Mouse (Mus musculus): Measurements from ENCODE around the gene Zfp771. TPM values are rescaled to one million over a fixed set of nuclear protein-coding genes. Genes with fewer than 3 reads are reported as not detected.

Gene Zfp771
- polyA plus RNA-seq, 1 experiment from 2014 or later, result 2.3 TPM

- Histone ChIP-seq H3K27ac (no peak overlapping the region), H3K4me3 (ENCODE audit: inconsistent target) (no peak overlapping the region), H3K79me2 (ENCODE audit: inconsistent target) (no peaks in the 10 kb centered on the region), H3K36me3 (ENCODE audit: inconsistent target) (no peaks in the 10 kb centered on the region)
- 48% methylated on average over 7 of the region's 7 CpGs for WGBS (ENCODE audit: missing documents)
Observed at GRCm38 (mm10) chr7:127213485-127213884, 30.6 kb upstream of the Zfp771 start.

GRCm38 (mm10) chr7:127213930-127214329, 30.1 kb upstream of the Zfp771 start:
- Histone ChIP-seq H3K79me2 (ENCODE audit: inconsistent target) (no peaks in the 10 kb centered on the region), H3K4me3 (ENCODE audit: inconsistent target) (no peak overlapping the region), H3K27ac (no peak overlapping the region), H3K36me3 (ENCODE audit: inconsistent target) (no peaks in the 10 kb centered on the region)
- WGBS (ENCODE audit: missing documents), result 87% methylated on average over 11 of the region's 12 CpGs

GRCm38 (mm10) chr7:127214521-127214920, 29.6 kb upstream of the Zfp771 start:
- WGBS (ENCODE audit: missing documents), result 91% methylated on average over 17 of the region's 21 CpGs
- H3K4me3 ChIP-seq (ENCODE audit: inconsistent target), result no peak overlapping the region
- no peak overlapping the region for H3K27ac ChIP-seq
- no peaks in the 10 kb centered on the region for H3K79me2 ChIP-seq (ENCODE audit: inconsistent target)
- H3K36me3 ChIP-seq (ENCODE audit: inconsistent target), result no peaks in the 10 kb centered on the region

DNA sequence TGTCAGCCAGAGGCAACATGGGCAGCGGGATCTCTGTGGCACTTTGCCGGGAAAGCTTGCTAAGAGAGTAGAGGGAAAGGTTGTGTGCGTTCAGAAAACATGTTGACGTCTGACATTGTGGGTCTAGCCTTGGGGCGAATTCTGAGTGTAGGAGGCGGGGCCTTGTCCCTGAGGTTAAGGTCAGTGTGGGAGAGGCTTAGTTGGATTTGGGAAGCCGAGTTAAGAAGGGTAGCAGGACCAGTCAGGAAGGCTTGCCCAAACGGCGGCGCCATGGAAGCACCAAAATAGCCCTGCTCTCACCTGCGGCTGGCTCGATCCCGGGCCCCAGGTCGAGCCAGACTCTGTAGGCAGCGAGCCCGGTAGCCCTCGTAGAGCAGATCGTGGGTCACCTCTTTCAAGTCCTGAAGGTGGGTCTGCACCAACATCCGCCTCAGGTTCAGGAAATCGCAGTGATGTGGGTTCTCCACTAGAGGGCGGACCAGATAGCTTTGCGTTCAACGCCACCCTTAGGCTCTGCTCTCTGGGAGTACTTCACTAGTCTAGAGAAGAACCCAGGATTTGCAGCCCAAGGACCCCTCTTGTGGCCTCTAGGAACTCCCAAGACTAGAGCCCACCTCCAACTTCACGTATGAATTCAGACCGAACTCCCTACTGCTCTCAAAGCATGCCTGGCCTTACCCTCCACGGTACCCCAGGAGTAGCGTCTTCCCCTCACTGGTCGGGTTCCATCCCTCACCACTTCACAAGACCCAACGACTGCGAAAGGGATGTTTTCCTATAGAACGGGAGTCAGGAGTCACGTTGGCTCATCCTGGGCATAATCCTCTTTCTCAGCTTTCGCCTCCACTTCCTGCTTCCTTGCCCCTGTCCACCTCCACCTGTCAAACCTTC, 28.8 kb upstream of the Zfp771 start:
- H3K4me3 ChIP-seq (ENCODE audit: inconsistent target), result no peak overlapping the region
- no peaks in the 10 kb centered on the region for H3K36me3 ChIP-seq (ENCODE audit: inconsistent target)
- no peak overlapping the region for H3K27ac ChIP-seq
- WGBS (ENCODE audit: missing documents), result 46% methylated on average over 33 of the region's 33 CpGs
- H3K79me2 ChIP-seq (ENCODE audit: inconsistent target), result no peaks in the 10 kb centered on the region

DNA sequence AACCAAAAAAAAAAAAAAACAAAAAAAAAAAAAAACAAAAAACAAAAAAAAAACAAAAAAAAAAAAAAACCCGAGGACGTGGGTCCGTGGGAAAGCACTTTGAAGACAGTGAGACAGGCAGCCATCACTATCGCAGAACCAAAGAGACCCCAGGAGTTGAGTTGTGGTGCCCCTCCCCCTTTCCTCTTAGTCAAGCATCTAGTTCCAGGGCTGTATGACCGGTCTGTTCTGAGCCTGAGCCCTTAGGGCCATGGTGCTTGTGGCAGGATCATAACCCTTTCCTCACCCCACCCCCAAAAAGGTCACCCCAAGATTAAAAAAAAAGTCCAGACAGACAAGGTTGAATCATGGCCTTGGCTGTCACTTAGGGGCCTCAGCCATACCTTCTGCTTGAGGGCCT, 27.8 kb upstream of the Zfp771 start:
- Histone ChIP-seq H3K4me3 (ENCODE audit: inconsistent target) (no peak overlapping the region), H3K79me2 (ENCODE audit: inconsistent target) (no peaks in the 10 kb centered on the region), H3K36me3 (ENCODE audit: inconsistent target) (no peaks in the 10 kb centered on the region), H3K27ac (no peak overlapping the region)
- 82% methylated on average over 5 of the region's 5 CpGs for WGBS (ENCODE audit: missing documents)

DNA sequence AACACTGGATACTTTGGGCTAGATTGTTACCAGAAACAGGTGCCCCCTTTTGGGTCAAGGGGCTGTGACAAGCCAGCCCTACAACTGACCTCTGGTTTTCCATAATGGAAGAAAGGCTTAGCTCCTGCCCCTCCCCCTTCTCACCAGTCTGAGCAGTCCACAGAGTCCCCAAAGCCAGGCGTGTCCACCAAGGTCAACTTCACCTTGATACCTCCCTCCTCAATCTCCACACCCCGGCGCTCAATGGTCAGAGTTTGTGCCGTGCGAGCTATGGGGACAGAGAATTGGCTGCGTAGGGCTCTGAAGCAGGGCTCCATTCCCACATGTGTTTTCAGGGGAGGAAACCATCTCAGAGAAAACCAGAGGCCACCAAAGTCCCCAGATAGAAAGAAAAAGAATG, 26.6 kb upstream of the Zfp771 start:
- no peaks in the 10 kb centered on the region for H3K79me2 ChIP-seq (ENCODE audit: inconsistent target)
- WGBS (ENCODE audit: missing documents), result 74% methylated on average over 6 of the region's 6 CpGs
- no peak overlapping the region for H3K27ac ChIP-seq
- H3K4me3 ChIP-seq (ENCODE audit: inconsistent target), result no peak overlapping the region
- H3K36me3 ChIP-seq (ENCODE audit: inconsistent target), result no peaks in the 10 kb centered on the region

DNA sequence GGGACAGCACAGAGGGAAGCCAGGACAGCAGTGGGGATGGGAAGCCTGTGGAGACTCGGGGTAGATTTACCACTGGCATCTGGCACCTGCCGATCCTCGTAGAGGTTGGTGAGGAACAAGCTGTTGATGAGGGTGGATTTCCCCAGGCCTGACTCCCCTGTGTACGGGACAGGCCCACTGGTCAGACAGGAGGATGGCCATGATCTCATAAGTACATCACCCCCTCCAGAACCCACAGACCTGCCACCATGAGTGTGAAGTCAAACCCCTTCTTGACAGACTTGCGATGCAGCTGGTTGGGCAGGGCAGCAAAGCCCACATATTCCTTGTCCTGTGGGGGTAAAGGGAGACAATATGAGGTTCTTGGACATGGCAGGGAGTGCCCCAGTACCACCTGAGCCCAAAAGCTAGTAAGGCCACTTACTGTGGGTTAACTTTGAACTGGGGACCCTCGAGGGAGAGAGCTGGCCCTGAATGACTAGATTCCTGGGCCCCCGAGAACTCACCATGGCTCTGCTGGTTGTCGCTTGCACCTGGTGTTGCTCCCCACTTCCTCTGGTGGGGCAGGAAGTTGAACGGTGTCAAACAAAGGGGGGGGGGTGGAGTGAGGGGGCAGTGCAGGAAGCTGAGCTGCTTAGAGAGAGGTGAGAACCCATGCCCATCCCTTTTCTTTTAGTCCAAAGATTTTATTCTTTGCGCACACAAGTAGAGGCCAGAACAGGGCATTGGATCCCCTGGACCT, 26.0 kb upstream of the Zfp771 start:
- WGBS (ENCODE audit: missing documents), result 32% methylated on average over 10 of the region's 10 CpGs
- Histone ChIP-seq H3K79me2 (ENCODE audit: inconsistent target) (no peaks in the 10 kb centered on the region), H3K36me3 (ENCODE audit: inconsistent target) (no peaks in the 10 kb centered on the region), H3K27ac (no peak overlapping the region), H3K4me3 (ENCODE audit: inconsistent target) (no peak overlapping the region)

GRCm38 (mm10) chr7:127218670-127219069, 25.4 kb upstream of the Zfp771 start:
- Histone ChIP-seq H3K79me2 (ENCODE audit: inconsistent target) (no peaks in the 10 kb centered on the region), H3K36me3 (ENCODE audit: inconsistent target) (no peaks in the 10 kb centered on the region), H3K4me3 (ENCODE audit: inconsistent target) (no peak overlapping the region), H3K27ac (no peak overlapping the region)
- 56% methylated on average over 4 of the region's 4 CpGs for WGBS (ENCODE audit: missing documents)

- no peaks in the 10 kb centered on the region for H3K79me2 ChIP-seq (ENCODE audit: inconsistent target)
- no peak overlapping the region for H3K4me3 ChIP-seq (ENCODE audit: inconsistent target)
- no peaks in the 10 kb centered on the region for H3K36me3 ChIP-seq (ENCODE audit: inconsistent target)
- H3K27ac ChIP-seq, result no peak overlapping the region
- WGBS (ENCODE audit: missing documents), result 75% methylated on average over 6 of the region's 6 CpGs
Observed at GRCm38 (mm10) chr7:127220440-127220839, 23.6 kb upstream of the Zfp771 start.

GRCm38 (mm10) chr7:127223106-127223505, 21.0 kb upstream of the Zfp771 start:
- no peak overlapping the region for H3K4me3 ChIP-seq (ENCODE audit: inconsistent target)
- WGBS (ENCODE audit: missing documents), result 100% methylated on average over 3 of the region's 3 CpGs
- no peak overlapping the region for H3K27ac ChIP-seq
- H3K79me2 ChIP-seq (ENCODE audit: inconsistent target), result no peaks in the 10 kb centered on the region
- no peaks in the 10 kb centered on the region for H3K36me3 ChIP-seq (ENCODE audit: inconsistent target)

DNA sequence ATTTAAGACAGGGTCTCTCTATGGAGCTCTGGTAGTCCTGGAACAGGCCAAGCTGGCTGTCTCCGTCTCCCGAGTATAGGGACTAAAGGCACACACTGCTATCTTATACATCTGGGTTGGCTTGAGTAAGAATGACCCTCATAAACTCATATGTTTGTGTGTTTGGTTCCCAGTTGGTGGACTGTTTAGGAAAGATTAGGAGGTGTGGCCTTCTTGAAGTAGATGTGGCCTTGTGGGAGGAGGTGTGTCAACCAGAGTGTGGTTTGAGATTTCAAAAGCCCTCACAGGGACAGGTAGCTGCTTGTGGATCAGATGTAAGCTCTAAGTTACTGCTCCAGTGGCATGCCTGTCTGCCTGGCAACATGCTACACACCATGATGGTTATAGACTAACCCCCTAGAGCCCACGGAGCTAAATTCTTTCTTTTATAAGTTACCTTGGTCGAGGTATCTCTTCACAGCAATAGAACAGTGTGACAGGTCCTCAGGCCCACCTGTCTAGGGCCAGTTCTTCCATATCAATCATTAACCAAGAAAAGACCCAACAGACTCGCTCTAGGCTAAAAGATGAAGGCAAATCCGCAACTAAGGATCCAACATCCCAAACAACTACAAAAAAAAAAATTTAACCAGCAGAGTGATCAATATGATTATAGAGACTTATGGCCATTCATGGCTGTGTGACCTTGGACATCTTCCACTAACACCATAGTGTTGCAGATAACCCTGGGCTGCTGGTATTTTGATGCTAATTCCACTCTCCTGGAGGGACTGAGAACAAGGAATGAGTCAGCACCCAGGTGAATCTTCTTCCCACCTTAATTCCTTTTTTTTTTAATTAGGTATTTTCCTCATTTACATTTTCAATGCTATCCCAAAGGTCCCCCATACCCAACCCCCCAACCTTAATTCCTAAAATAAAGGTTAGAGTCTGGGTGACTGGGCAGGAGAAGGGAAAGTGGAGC, 20.3 kb upstream of the Zfp771 start:
- Histone ChIP-seq H3K79me2 (ENCODE audit: inconsistent target) (no peaks in the 10 kb centered on the region), H3K36me3 (ENCODE audit: inconsistent target) (no peaks in the 10 kb centered on the region), H3K27ac (no peak overlapping the region), H3K4me3 (ENCODE audit: inconsistent target) (no peak overlapping the region)
- WGBS (ENCODE audit: missing documents), result 92% methylated on average over 6 of the region's 6 CpGs

DNA sequence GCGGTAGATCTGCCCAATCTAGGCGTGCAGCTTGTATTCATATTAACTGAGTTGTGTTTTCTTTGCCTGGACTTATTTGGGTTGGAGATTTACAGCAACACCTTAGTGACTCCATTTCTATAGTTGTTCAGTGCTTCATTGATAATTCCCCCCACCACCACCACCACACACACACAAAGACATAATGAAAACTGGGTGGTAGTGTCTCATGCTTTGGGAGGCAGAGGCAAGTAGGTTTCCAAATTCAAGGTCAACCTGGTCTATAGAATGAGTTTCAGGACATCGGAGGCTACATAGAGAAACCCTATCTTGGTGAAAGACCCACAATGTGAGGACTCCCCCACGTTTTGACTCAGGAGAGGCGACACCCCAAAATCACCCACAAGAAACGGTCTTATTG, 19.5 kb upstream of the Zfp771 start:
- Histone ChIP-seq H3K36me3 (ENCODE audit: inconsistent target) (no peaks in the 10 kb centered on the region), H3K27ac (no peak overlapping the region), H3K79me2 (ENCODE audit: inconsistent target) (no peaks in the 10 kb centered on the region), H3K4me3 (ENCODE audit: inconsistent target) (no peak overlapping the region)
- WGBS (ENCODE audit: missing documents), result 98% methylated on average over 6 of the region's 6 CpGs

DNA sequence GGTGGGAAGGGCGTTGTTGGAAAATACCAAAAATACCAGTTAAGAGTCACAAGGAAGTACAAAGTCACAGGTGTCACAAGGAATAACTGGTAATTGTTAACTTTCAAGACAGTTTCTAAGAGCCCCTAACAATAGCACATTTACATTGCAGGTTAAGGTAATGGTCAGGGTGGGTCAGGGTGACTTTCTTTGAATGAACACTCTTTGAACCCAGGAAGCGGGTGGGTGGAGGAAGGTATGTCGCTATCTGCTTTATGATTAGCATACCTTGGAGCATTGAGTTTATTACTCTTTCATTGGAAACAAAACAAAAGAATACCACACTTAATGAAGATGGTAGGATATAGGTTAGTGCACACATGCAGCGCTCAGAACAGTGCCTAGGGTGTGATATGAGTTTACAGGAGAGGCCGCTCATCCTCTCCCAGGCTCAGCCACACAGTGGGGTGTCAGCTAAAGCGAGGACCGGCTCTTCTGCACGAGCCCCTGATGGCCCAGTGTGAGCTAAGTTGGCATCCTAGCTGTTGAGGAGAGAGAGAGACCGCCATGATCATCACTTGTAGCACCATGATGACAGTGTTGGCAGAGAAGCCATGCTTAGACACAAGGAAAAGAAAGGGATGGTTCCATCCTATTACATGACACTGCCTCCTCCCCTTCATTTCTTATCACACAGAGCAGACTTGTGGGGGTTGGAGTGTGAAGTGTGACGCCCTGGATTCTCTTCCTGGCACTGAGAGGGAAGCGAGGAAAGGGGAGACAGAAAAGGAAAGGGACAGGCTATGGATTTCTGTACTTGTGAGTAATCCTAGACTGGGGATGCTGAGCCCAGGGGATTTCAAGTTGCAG, 18.7 kb upstream of the Zfp771 start:
- WGBS (ENCODE audit: missing documents), result 90% methylated on average over 11 of the region's 11 CpGs
- no peak overlapping the region for H3K4me3 ChIP-seq (ENCODE audit: inconsistent target)
- no peak overlapping the region for H3K27ac ChIP-seq
- H3K79me2 ChIP-seq (ENCODE audit: inconsistent target), result no peaks in the 10 kb centered on the region
- H3K36me3 ChIP-seq (ENCODE audit: inconsistent target), result no peaks in the 10 kb centered on the region
